Mouse (Mus musculus): ENCODE results near the gene Dnah12. TPM values are rescaled to one million over a fixed set of nuclear protein-coding genes. Genes with fewer than 3 reads are reported as not detected.
"Not testable (repeated sequence)": the region's sequence is repeated elsewhere in the genome, so short reads cannot be mapped to it uniquely, and the experiment has no call there.

Dnah12 gene
- polyA plus RNA-seq, 1 experiment, result not detected

- no peak for TF ChIP-seq CTCF (IDR thresholded peaks at IDR 0.05; ENCODE audit: borderline replicate concordance, insufficient read depth, low read length)
- TF ChIP-seq POLR2A (IDR thresholded peaks at IDR 0.05; ENCODE audit: low read depth, low read length), result no peak
- H3K4me1 ChIP-seq (ENCODE audit: control insufficient read depth, insufficient read depth, low read length), result no peaks in the 10 kb centered on the region
Observed at GRCm38 (mm10) chr14:26697912-26698311, 4.8 kb downstream of the Dnah12 start.

GRCm38 (mm10) chr14:26705246-26705645 lies 12.2 kb downstream of the Dnah12 start:
- H3K4me3 ChIP-seq (ENCODE audit: insufficient read depth, low read length); H3K27ac ChIP-seq (ENCODE audit: insufficient read depth, low read length); H3K4me1 ChIP-seq (ENCODE audit: control insufficient read depth, insufficient read depth, low read length): not testable (repeated sequence)

More at GRCm38 (mm10) chr14:26697912-26698311, 4.8 kb downstream of the Dnah12 start:
- H3K27ac ChIP-seq (ENCODE audit: insufficient read depth, low read length), result no peak overlapping the region
- no peak overlapping the region for H3K4me3 ChIP-seq (ENCODE audit: insufficient read depth, low read length)

GRCm38 (mm10) chr14:26719696-26720095 lies 26.6 kb downstream of the Dnah12 start:
- H3K4me1 ChIP-seq (ENCODE audit: control insufficient read depth, insufficient read depth, low read length); H3K27ac ChIP-seq (ENCODE audit: insufficient read depth, low read length); H3K4me3 ChIP-seq (ENCODE audit: insufficient read depth, low read length): not testable (repeated sequence)

GRCm38 (mm10) chr14:26724898-26725297 lies 31.8 kb downstream of the Dnah12 start:
- H3K4me1 ChIP-seq (ENCODE audit: control insufficient read depth, insufficient read depth, low read length), result no peaks in the 10 kb centered on the region
- no peak overlapping the region for H3K27ac ChIP-seq (ENCODE audit: insufficient read depth, low read length)
- H3K4me3 ChIP-seq (ENCODE audit: insufficient read depth, low read length), result no peak overlapping the region
- no peak for TF ChIP-seq POLR2A (IDR thresholded peaks at IDR 0.05; ENCODE audit: low read depth, low read length)
- no peak for TF ChIP-seq CTCF (IDR thresholded peaks at IDR 0.05; ENCODE audit: borderline replicate concordance, insufficient read depth, low read length)

- TF ChIP-seq CTCF (IDR thresholded peaks at IDR 0.05; ENCODE audit: borderline replicate concordance, insufficient read depth, low read length) (no peak), POLR2A (IDR thresholded peaks at IDR 0.05; ENCODE audit: low read depth, low read length) (no peak)
- Histone ChIP-seq H3K4me3 (ENCODE audit: insufficient read depth, low read length) (no peak overlapping the region), H3K4me1 (ENCODE audit: control insufficient read depth, insufficient read depth, low read length) (no peaks in the 10 kb centered on the region), H3K27ac (ENCODE audit: insufficient read depth, low read length) (no peak overlapping the region)
Observed at GRCm38 (mm10) chr14:26758566-26758965, 65.5 kb downstream of the Dnah12 start.

- no peaks in the 10 kb centered on the region for H3K4me1 ChIP-seq (ENCODE audit: control insufficient read depth, insufficient read depth, low read length)
- no peak overlapping the region for H3K27ac ChIP-seq (ENCODE audit: insufficient read depth, low read length)
- no peak overlapping the region for H3K4me3 ChIP-seq (ENCODE audit: insufficient read depth, low read length)
- TF ChIP-seq CTCF (IDR thresholded peaks at IDR 0.05; ENCODE audit: borderline replicate concordance, insufficient read depth, low read length) (no peak), POLR2A (IDR thresholded peaks at IDR 0.05; ENCODE audit: low read depth, low read length) (no peak)
Observed at GRCm38 (mm10) chr14:26764827-26765226, 71.8 kb downstream of the Dnah12 start.

GRCm38 (mm10) chr14:26768195-26768594 lies 75.1 kb downstream of the Dnah12 start:
- Histone ChIP-seq H3K4me3 (ENCODE audit: insufficient read depth, low read length) (no peak overlapping the region), H3K4me1 (ENCODE audit: control insufficient read depth, insufficient read depth, low read length) (no peaks in the 10 kb centered on the region), H3K27ac (ENCODE audit: insufficient read depth, low read length) (no peak overlapping the region)
- TF ChIP-seq POLR2A (IDR thresholded peaks at IDR 0.05; ENCODE audit: low read depth, low read length), result no peak
- TF ChIP-seq CTCF (IDR thresholded peaks at IDR 0.05; ENCODE audit: borderline replicate concordance, insufficient read depth, low read length), result no peak

GRCm38 (mm10) chr14:26773536-26773935 lies 80.5 kb downstream of the Dnah12 start:
- H3K4me3 ChIP-seq (ENCODE audit: insufficient read depth, low read length), result no peak overlapping the region
- no peaks in the 10 kb centered on the region for H3K4me1 ChIP-seq (ENCODE audit: control insufficient read depth, insufficient read depth, low read length)
- no peak overlapping the region for H3K27ac ChIP-seq (ENCODE audit: insufficient read depth, low read length)
- TF ChIP-seq CTCF (IDR thresholded peaks at IDR 0.05; ENCODE audit: borderline replicate concordance, insufficient read depth, low read length) (no peak), POLR2A (IDR thresholded peaks at IDR 0.05; ENCODE audit: low read depth, low read length) (no peak)

GRCm38 (mm10) chr14:26783731-26784130 lies 90.7 kb downstream of the Dnah12 start:
- H3K27ac ChIP-seq (ENCODE audit: insufficient read depth, low read length), result no peak overlapping the region
- H3K4me3 ChIP-seq (ENCODE audit: insufficient read depth, low read length), result no peak overlapping the region
- no peaks in the 10 kb centered on the region for H3K4me1 ChIP-seq (ENCODE audit: control insufficient read depth, insufficient read depth, low read length)
- TF ChIP-seq CTCF (IDR thresholded peaks at IDR 0.05; ENCODE audit: borderline replicate concordance, insufficient read depth, low read length) (no peak), POLR2A (IDR thresholded peaks at IDR 0.05; ENCODE audit: low read depth, low read length) (no peak)

GRCm38 (mm10) chr14:26785695-26786094 lies 92.6 kb downstream of the Dnah12 start:
- H3K27ac ChIP-seq (ENCODE audit: insufficient read depth, low read length), result no peak overlapping the region
- no peaks in the 10 kb centered on the region for H3K4me1 ChIP-seq (ENCODE audit: control insufficient read depth, insufficient read depth, low read length)
- H3K4me3 ChIP-seq (ENCODE audit: insufficient read depth, low read length), result no peak overlapping the region
- TF ChIP-seq POLR2A (IDR thresholded peaks at IDR 0.05; ENCODE audit: low read depth, low read length) (no peak), CTCF (IDR thresholded peaks at IDR 0.05; ENCODE audit: borderline replicate concordance, insufficient read depth, low read length) (no peak)

GRCm38 (mm10) chr14:26794431-26794830 lies 101.4 kb downstream of the Dnah12 start:
- Histone ChIP-seq H3K4me1 (ENCODE audit: control insufficient read depth, insufficient read depth, low read length) (no peaks in the 10 kb centered on the region), H3K27ac (ENCODE audit: insufficient read depth, low read length) (no peak overlapping the region), H3K4me3 (ENCODE audit: insufficient read depth, low read length) (no peak overlapping the region)
- TF ChIP-seq POLR2A (IDR thresholded peaks at IDR 0.05; ENCODE audit: low read depth, low read length) (no peak), CTCF (IDR thresholded peaks at IDR 0.05; ENCODE audit: borderline replicate concordance, insufficient read depth, low read length) (no peak)
